Mouse (Mus musculus): ENCODE data around the gene Tnfrsf1b.
"Not testable (repeated sequence)": the region's sequence is repeated elsewhere in the genome, so short reads cannot be mapped to it uniquely, and the experiment has no call there.

The Tnfrsf1b gene

DNA sequence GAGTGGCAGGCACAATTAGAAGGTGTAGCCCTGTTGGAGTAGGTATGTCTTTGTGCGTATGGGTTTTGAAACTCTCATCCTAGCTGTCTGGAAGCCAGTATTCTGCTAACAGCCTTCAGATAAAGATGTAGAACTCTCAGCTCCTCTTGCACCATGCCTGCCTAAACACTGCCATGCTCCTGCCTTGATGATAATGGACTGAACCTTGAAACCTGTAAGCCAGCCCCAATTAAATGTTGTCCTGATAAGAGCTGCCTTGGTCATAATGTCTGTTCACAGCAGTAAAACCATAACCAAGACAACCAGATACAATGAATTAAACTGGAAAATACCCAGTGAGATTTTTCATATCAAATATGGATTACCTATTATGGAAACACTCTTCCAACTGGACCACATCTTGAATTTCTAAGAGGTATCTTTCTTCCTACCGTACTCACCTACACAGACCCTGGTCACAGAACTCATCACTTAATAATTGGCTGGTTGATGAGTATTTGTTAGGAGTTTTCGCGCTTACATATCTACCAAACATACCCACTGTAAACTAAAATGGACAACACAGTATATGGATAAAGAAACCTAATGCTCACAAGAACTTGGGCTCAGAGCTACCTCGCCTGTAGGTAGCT is 67.6 kb downstream of the Tnfrsf1b start:
- no peak for DNase-seq

DNA sequence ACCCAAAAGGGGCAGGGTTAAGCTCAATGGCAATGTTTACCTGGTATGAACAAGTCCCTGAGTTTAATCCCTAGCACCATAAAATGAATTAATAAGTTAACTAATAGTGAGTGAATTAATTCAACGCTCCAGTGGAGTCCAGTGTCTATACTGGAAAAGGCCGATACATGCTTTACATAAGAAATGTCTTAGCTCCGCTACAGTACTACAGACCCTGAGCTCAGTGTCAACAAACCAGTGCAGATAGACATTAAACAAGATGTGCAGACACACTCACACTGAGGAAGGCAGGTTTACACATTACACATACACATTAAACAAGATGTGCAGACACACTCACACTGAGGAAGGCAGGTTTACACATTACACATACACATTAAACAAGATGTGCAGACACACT is 81.1 kb downstream of the Tnfrsf1b start:
- DNase-seq, result not testable (repeated sequence)

DNA sequence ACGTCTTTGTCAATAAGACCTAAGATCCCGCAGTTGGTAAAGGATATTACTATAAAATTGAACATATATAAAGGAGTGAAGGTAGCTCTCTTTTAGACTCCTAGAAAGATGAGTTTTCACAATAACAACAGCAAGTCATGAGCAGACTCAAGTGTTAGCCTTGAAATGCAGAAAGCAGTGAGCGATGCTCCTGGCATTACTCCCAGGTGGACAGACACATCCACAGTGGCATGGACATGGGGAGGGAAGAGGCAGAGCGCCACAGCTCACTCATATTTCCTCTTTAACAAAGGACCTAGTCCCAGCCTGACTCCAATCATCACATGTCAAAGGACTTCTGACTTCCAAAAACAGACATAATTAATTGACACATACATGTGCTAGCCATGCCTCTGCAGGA is 82.6 kb downstream of the Tnfrsf1b start:
- DNase-seq, result no peak

All from heart, adult 11 months (tissue).